Mouse (Mus musculus) thymus, adult 2 months (tissue): Measurements from ENCODE around the gene Glrx2.

Experiments
- CTCF ChIP-seq: fragments of 200-500 bp; IDR thresholded peaks from 2 replicates; pipeline ENCODE4 v1.5.1; 2012; ENCODE audit warnings: mild to moderate bottlenecking, control low read depth, low read length, moderate library complexity, borderline replicate concordance; ENCODE audit not compliant: control insufficient read depth, poor library complexity, insufficient read depth; ENCODE audit errors: extremely low read depth
- POLR2A ChIP-seq: fragments of 200-500 bp; IDR thresholded peaks from 2 replicates; pipeline ENCODE4 v1.6.1; 2012; ENCODE audit warnings: mild to moderate bottlenecking, low read length, control low read depth, moderate library complexity; ENCODE audit not compliant: control insufficient read depth, poor library complexity, insufficient read depth; ENCODE audit errors: extremely low read depth

DNA sequence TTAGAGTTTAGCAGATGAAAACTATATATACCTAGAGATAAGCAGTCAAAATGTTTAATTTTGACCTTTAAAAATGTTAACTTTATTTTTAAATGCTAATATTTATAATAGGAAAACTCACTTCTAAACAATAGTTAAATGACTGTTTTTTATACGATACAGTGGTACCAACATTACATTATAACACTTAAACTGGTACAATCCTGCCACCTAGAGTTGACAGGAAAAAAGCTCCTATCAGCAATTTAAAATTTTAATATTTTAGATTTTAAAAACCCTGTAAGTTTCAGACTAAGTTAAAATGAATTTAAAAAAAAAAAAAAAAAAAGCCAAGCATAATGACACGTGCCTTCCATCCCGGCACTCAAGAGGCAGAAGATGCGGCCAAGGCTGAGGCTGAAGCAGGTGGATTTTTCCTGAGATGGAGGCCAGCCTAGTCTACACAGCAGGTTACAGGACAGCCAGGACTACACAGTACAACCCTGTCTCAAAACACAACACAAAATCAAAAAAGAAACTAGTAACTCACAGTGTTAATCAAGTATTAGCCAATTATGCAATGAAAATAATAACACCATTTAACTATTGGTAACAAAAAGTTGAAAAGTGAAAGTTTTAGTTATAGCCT lies 40.3 kb upstream of the Glrx2 start:
- no peak for TF ChIP-seq CTCF
- no peak for TF ChIP-seq POLR2A
